Mouse (Mus musculus) kidney, adult 2 months (tissue): ENCODE measurements around the gene Gm17571.

ENCODE experiments used
- CTCF ChIP-seq: fragments of 200-500 bp; conservative IDR thresholded peaks from 2 replicates; pipeline ENCODE4 v1.5.1; 2011; ENCODE audit warnings: low read depth, mild to moderate bottlenecking, control low read depth, low read length, moderate library complexity, mixed read lengths; ENCODE audit not compliant: insufficient read depth, insufficient read length
- POLR2A ChIP-seq: fragments of 200-500 bp; IDR thresholded peaks from one replicate; pipeline ENCODE4 v1.6.1; 2011; ENCODE audit warnings: low read depth, low read length, control low read depth

DNA sequence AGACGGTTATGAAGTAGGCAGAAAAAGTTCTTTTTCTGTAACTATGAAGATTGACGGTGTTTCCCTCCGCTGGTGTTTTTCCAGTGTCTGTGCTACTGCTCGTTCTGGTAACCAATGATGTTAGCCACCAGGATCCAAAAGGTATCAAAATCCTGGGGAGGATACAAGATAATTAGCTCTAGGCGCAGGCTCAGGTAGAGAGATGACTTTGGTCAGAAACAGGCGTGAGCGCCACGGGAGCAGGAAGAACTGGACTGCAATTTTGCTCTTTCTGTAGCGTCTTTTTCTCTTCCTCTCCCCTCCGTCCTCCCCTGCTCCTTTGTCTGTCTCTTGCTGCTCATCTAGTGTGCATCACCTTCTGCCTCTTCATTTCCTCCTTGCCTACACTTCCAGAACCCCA is 20.3 kb upstream of the Gm17571 start:
- TF ChIP-seq POLR2A, result no peak
- TF ChIP-seq CTCF, result no peak
